9 mouse cellular contexts compared by ENCODE assay signal in the genomic region with DNA sequence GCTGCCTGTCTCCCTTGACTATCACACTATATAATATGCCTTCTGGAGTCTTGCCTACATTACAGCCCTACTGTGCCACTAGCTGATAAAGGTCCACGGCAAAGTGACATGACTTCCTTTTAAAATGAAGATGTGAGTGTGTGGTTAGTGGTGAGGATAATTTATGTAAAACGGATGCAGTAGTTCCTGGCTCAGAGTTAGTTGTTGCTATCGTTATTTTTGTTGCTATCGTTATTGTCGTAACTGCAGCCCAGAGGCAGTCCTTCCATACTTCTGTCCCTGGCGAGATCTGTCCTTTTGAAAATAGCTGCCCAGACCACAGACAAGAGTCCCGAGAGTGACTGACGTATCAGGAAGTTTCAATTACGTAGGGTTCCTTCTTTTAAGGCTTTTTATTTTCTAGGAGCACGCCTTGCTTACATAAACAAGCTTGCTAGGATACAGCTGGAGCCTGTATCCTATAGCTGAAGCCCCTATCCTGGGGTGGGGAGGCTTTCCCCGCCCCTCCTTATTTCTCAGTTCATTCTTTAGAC. TPM values are rescaled to one million over a fixed set of nuclear protein-coding genes. Genes with fewer than 3 reads are reported as not detected.
DNase-seq lines count a peak whose midpoint lies in the region; ATAC-seq and TF ChIP-seq lines count a peak whose summit lies in the region.
"Had no signal": no experiment of that assay in that cellular context is flagged by ENCODE, and none has a peak within 500 bp of the region (broad histone marks: within the 10 kb centered on the region; RNA-seq: fewer than 3 reads in every experiment).

No protein-coding gene starts in this region.

- peak; percentile 94 for TF ChIP-seq EP300 in lung, postnatal 0 days (IDR thresholded peaks at IDR 0.05)

- no peak overlapping the region for H3K4me3 ChIP-seq in forebrain, embryonic 15.5 days
- no peak overlapping the region for H3K4me3 ChIP-seq in forebrain, embryonic 12.5 days (replicated peaks)
- H3K4me3 ChIP-seq in lung, postnatal 0 days (ENCODE audit: low read depth, low read length), result no peak overlapping the region
- no peak overlapping the region for H3K4me3 ChIP-seq in intestine, embryonic 16.5 days (ENCODE audit: low read length)

- no peaks in the 10 kb centered on the region for H3K9me3 ChIP-seq in forebrain, embryonic 15.5 days
- H3K9me3 ChIP-seq in forebrain, embryonic 12.5 days, result no peaks in the 10 kb centered on the region
- H3K9me3 ChIP-seq in lung, postnatal 0 days (ENCODE audit: low read length), result no peaks in the 10 kb centered on the region
- H3K9me3 ChIP-seq in intestine, embryonic 16.5 days (ENCODE audit: control insufficient read depth, low read length), result no peaks in the 10 kb centered on the region

- no peaks in the 10 kb centered on the region for H3K27me3 ChIP-seq in forebrain, embryonic 15.5 days
- H3K27me3 ChIP-seq in forebrain, embryonic 12.5 days, result no peaks in the 10 kb centered on the region
- H3K27me3 ChIP-seq in lung, postnatal 0 days (replicated peaks; ENCODE audit: insufficient read depth, low read length), result no peaks in the 10 kb centered on the region
- H3K27me3 ChIP-seq in intestine, embryonic 16.5 days (replicated peaks; ENCODE audit: control insufficient read depth, insufficient read depth, low read length), result no peaks in the 10 kb centered on the region

- H3K36me3 ChIP-seq in forebrain, embryonic 15.5 days, result no peaks in the 10 kb centered on the region; the same call in 1 of the 2 replicates
- peaks cover 9% of the 10 kb centered on the region for H3K36me3 ChIP-seq in forebrain, embryonic 12.5 days (replicated peaks)
- no peaks in the 10 kb centered on the region for H3K36me3 ChIP-seq in lung, postnatal 0 days (ENCODE audit: insufficient read depth, low read length)
- no peaks in the 10 kb centered on the region for H3K36me3 ChIP-seq in intestine, embryonic 16.5 days (ENCODE audit: control insufficient read depth, insufficient read depth, low read length)

- no peak overlapping the region for H3K9ac ChIP-seq in forebrain, embryonic 15.5 days (replicated peaks)
- no peak overlapping the region for H3K9ac ChIP-seq in forebrain, embryonic 12.5 days
- H3K9ac ChIP-seq in lung, postnatal 0 days (replicated peaks; ENCODE audit: low read depth), result no peak overlapping the region
- no peak overlapping the region for H3K9ac ChIP-seq in intestine, embryonic 16.5 days (ENCODE audit: low read depth, low read length)

- no peak for TF ChIP-seq CTCF in lung, postnatal 0 days (IDR thresholded peaks at IDR 0.05)

- no peak for ATAC-seq in forebrain, embryonic 15.5 days (replicated peaks)
- no peak for ATAC-seq in forebrain, embryonic 12.5 days (ENCODE audit: low FRiP score)
- peak; percentile 71 for ATAC-seq in lung, postnatal 0 days
- peak; percentile 26; the same call in 1 of the 2 replicates for ATAC-seq in intestine, embryonic 16.5 days
- peak; percentile 84 for ATAC-seq in neutrophil, adult 5-6 weeks (ENCODE audit: extremely low read depth, insufficient number of reproducible peaks, low FRiP score, poor library complexity, severe bottlenecking)

- H3K4me1 ChIP-seq in forebrain, embryonic 15.5 days, result peaks cover 37% of the 10 kb centered on the region
- H3K4me1 ChIP-seq in forebrain, embryonic 12.5 days, result peaks cover 41% of the 10 kb centered on the region
- H3K4me1 ChIP-seq in lung, postnatal 0 days (ENCODE audit: insufficient read depth, low read depth, low read length), result peaks cover 23% of the 10 kb centered on the region
- peaks cover 15% of the 10 kb centered on the region for H3K4me1 ChIP-seq in intestine, embryonic 16.5 days (ENCODE audit: control insufficient read depth, insufficient read depth, low read length)

- DNase-seq in lung, postnatal 0 days (ENCODE audit: low spot score), result peak; percentile 75
- DNase-seq in lung, adult 18-20 months, result no peak
- DNase-seq in urinary bladder, adult 2 months (ENCODE audit: low spot score), result no peak
- DNase-seq in left cerebral cortex, adult 11 months (ENCODE audit: low spot score), result no peak
- DNase-seq: cerebellum, adult 11-12 months had no signal

- 43% methylated on average over 11 of the region's 11 CpGs for WGBS in forebrain, embryonic 15.5 days
- WGBS in forebrain, embryonic 12.5 days, result 69% methylated on average over 11 of the region's 11 CpGs
- 36% methylated on average over 11 of the region's 11 CpGs for WGBS in lung, postnatal 0 days
- WGBS in intestine, embryonic 16.5 days, result 52% methylated on average over 11 of the region's 11 CpGs

- H3K4me2 ChIP-seq in forebrain, embryonic 15.5 days (replicated peaks), result no peak overlapping the region
- no peak overlapping the region for H3K4me2 ChIP-seq in forebrain, embryonic 12.5 days
- peak overlapping the region; percentile 31 for H3K4me2 ChIP-seq in lung, postnatal 0 days (replicated peaks; ENCODE audit: low read depth, low read length)
- H3K4me2 ChIP-seq in intestine, embryonic 16.5 days (ENCODE audit: low read depth, low read length), result 0 out of 2 replicates have a peak overlapping the region, but pooled peaks have one; percentile 14

- peak overlapping the region; percentile 47; the same call in 1 of the 2 replicates for H3K27ac ChIP-seq in forebrain, embryonic 15.5 days (replicated peaks)
- H3K27ac ChIP-seq in forebrain, embryonic 12.5 days, result no peak overlapping the region
- peak overlapping the region; percentile 72 for H3K27ac ChIP-seq in lung, postnatal 0 days (ENCODE audit: low read length)
- no peak overlapping the region for H3K27ac ChIP-seq in intestine, embryonic 16.5 days (ENCODE audit: low read length)

RNA-seq across cellular contexts. Expression of a gene that starts 18.4 kb away (rescaled TPM):
- 33.9 and 38.2 TPM in 2 replicates for polyA plus RNA-seq in forebrain, embryonic 15.5 days (2015; fragmentation: Nextera tagmentation; extraction: Ambion mirVana)
- polyA plus RNA-seq in forebrain, embryonic 12.5 days (2016; fragmentation: Nextera tagmentation; extraction: Ambion mirVana), result 32.7 and 36.6 TPM in 2 replicates
- 20.5 and 23.2 TPM in 2 replicates for polyA plus RNA-seq in lung, postnatal 0 days (2015; fragmentation: Nextera tagmentation; extraction: Ambion mirVana)
- 8.9 and 10.9 TPM in 2 replicates for polyA plus RNA-seq in intestine, embryonic 16.5 days (2015; fragmentation: Nextera tagmentation; extraction: Ambion mirVana)
- 42.0 and 43.2 TPM in 2 replicates for total RNA-seq in neutrophil, adult 5-6 weeks (2017)
- polyA plus RNA-seq in urinary bladder, adult 2 months (2012; rRNA removed), result 2.2 and 5.6 TPM in 2 replicates

Comparison
In these comparisons a context has a peak if more than half of its experiments do, and no peak if none do; other contexts are left out.
1. H3K27ac ChIP-seq: peak in forebrain, embryonic 15.5 days (single experiment) and lung, postnatal 0 days (single experiment); none in forebrain, embryonic 12.5 days (single experiment) and intestine, embryonic 16.5 days (single experiment).
2. ATAC-seq: peak in lung, postnatal 0 days (single experiment), intestine, embryonic 16.5 days (single experiment) and neutrophil, adult 5-6 weeks (single experiment); none in forebrain, embryonic 15.5 days (single experiment) and forebrain, embryonic 12.5 days (single experiment).
3. H3K4me2 ChIP-seq: peak in lung, postnatal 0 days (single experiment) and intestine, embryonic 16.5 days (single experiment); none in forebrain, embryonic 15.5 days (single experiment) and forebrain, embryonic 12.5 days (single experiment).